Mouse (Mus musculus) c-Kit-positive CD71-positive TER-119-negative erythroid progenitor cells, embryonic 14.5 days (primary cell): ENCODE results near the gene Nynrin.
A peak's percentile ranks its signal among the peaks of the same experiment; 100 is the strongest.

Source experiments
- DNase-seq: peaks from one replicate; pipeline ENCODE4 v3.0.0-alpha.2; 2013; ENCODE audit warnings: low read depth

The Nynrin gene

DNA sequence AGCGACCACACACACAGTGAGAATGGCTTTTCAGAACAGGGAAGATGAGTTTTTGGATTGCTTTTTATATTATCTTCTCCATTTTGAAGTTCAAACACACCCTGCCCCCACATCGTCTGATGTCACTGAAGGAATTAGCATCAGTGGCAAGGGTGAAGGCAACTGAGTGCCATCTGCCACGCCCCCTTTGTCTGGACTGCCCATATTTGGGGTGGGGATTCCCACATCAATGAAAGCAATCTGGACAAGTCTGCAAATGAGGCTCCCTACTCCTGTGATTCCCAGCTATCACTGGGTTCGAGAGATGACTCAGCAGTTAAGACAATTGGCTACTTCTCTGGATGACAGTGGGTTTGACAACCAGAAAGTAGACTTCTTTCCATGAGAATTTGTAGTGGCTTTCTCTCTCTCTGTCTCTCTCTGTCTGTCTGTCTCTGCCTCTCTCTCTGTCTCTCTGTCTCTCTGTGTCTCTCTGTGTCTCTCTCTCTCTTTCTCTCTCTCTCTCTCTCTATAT is 12.9 kb upstream of the Nynrin start:
- no peak for DNase-seq

DNA sequence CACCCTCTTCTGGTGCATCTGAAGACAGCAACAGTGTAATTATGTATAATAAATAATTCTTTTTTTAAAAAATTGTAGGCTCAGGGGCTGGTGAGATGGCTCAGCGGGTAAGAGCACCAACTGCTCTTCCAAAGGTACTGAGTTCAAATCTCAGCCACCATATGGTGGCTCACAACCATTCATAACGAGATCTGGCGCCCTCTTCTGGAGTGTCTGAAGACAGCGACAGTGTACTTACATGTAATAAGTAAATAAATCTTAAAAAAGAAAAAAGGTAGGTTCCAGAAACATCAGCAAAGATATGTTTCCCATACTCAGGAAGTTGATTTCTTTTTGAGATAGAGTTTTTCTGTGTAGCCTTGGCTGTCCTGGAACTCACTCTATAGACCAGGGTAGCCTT is 11.0 kb upstream of the Nynrin start:
- no peak for DNase-seq

DNA sequence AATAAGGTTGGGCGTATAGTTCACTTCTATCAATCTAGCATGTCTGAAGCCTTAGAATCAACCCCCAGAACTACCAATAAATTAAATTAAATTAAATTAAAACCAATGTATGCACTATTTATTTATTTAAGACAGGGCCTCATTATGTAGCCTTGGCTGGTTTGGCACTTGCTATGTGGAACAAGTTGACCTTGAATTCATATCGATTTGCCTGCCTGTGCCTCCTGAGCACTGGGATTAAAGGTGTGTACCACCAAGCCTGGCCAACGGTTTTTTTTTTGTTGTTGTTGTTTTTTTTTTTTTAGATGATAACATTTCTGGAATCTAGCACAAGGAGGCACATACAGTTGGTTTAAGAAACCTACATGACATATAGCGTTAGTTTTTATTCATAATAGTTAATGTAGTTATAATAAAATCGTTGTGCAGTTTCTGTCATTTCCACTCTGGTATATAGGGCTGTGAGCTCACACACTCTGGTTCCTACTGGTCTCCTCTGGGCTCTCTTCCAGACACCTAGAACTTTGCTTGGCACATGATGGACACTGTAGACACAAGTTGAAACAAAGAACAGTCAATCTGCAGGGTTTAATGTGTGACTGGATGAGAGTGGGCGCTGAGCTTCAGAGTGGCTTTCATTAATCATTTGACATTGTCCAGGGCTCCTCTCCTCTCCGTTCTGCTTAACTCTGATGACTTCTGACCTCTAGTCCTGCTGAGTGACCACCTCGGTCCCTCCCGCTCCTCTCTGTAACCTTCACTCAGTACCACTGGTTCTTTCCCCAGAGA is 8.1 kb upstream of the Nynrin start:
- DNase-seq: no peak

DNA sequence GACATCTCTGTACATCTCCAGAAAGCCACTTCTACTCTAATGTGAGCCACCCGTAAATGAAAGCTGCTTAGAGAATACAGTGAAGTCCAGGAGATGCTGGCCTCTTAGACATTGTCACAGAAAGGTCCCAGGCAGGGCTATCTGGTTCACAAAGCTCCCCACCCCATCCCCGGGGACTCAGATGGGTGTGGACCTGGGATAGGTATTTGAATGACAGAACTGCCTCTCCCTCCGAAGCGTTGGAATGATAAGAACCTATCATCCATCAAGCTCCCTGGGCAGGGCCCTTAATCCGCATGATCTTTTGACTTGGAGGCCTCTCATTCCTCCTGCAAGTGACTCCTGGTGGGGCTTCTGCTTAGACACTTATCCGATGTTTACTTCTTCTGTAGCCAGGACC is 2.9 kb upstream of the Nynrin start:
- DNase-seq: no peak

DNA sequence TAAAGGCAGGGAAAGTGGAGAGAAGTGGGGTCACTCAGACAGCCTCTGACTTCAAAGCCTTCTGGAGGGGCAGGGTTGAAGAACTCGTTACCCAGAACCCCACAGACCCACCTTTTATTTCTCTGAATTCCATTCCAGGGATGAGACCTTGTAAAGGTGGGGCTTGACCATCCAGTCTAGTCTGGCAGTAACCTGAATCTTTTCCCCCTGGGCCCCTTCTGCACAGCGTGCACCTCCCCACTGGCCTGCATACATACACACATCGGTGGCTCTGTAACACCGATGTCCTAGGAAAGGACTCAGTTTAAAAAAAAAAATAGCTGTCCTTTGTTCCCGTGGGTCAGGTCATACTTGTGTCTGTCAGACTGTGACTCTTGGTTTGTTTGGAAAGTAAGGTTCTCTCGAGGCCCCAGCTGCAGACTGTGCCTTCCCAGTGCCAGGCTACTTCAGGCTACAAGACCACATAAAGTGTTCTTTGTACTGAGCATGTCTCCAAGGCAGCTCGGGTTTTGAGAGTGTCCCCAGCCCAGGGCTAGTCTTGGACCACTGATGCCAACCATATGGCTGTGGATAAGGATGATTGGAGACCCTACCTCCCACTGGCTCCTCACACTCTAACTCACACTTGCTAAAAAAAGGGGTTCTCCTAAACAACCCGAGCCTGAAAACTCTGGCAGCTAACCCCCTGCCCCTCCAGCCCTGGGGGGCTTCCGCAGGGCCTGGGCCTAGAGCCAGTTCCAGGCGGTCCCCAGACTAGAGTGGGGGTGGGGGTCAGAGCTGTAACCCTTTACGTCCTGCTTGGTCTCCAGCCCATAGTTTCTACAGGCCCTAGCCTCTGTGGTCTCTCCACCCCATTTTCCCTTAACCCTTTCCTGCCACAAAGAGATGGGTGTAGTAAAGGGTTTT is 911 bp upstream of the Nynrin start:
- DNase-seq: no peak

DNA sequence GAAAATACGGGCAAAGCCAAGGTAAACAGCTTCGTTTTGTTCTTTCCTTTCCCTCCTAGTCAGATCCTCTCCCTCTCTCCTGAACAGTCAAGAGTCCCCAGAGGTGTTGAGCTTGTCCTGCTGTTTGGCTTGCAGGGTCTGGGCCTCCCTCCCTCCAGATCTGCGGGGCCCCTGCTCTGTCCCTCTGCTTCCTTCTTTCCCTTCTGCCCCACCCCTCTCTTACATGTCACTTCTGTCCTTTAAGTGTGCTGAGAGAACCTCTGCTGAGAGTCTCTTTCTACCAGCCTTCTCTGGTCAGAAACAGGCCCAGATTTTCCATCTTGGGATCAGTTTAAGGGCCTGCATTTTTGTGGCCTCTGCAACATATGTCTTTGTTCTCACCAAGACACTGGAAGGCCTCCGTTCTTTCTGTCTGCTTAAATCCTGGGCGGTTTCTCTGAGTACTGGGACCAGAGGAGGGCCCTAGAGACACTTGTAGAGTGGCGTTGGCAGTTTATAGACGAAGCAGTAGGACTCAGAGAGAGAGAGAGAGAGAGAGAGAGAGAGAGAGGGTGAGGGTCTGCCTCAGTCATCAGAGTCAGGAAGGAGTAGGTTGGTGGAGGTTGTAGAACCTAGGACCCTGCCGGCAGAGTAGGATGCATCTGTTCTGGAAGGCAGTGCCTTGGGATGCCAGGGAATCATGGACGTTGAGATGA is 743 bp downstream of the Nynrin start:
- no peak for DNase-seq

DNA sequence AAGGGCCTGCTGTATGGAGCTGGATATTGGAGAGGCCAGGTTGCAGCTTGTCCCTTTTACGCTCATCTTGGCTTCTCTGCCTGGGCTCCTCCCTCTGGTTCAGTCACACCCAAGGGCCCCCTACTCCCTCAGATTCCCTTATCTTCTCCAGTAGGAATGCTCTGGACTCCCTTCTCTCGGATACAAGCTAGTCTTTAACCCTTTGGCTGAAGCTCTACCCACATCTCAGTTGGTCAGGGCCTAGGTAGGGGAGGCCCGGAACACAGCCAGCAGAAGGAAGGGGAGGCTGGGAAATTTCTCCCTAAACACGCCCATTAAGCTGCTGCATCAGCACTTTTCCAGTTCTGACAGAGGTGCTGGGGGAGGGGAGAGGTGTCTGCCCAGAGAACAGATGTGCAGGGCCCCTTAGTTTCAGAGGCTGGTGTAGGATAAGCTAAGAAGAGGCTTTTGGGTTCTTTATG is 1.3 kb downstream of the Nynrin start:
- DNase-seq: no peak

DNA sequence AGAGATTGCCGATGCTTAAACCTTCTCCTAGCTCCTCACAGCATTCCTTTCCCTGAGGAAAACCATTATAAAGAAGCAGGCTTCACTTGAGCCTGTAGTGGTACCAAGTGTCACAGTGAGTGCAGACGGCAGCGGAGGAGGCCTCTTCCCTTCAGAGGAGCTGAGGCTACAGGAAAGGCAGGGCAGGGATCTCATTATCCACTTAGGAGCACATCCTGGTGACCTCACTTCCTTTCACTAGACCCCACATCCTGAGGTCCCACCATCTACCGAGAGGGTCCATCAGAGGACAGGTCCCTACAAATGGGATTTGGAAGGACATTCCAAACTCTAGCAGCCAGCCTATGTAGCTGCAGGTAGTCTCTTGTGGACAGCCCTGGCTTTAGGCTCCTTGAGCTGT is 3.8 kb downstream of the Nynrin start:
- no peak for DNase-seq

DNA sequence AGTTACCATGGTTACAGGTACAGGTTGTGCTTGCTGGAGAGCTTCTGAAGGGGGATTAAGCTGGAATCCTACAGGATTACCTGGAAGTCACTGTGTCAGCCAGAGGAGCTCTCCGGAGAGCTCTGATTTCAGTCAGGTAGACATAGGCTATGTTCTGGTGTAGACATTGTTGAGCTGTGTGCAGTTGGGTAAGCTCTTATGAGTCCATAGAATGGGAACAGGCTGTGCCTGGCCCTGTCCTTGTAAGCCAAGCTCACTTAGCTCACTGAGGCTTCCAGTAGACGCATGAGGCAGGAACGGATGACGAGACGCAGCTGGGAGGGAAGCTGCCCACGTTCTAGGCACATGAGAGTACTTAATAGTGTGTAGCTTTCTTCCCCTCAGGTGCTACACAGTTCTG is 8.4 kb downstream of the Nynrin start:
- DNase-seq: no peak

DNA sequence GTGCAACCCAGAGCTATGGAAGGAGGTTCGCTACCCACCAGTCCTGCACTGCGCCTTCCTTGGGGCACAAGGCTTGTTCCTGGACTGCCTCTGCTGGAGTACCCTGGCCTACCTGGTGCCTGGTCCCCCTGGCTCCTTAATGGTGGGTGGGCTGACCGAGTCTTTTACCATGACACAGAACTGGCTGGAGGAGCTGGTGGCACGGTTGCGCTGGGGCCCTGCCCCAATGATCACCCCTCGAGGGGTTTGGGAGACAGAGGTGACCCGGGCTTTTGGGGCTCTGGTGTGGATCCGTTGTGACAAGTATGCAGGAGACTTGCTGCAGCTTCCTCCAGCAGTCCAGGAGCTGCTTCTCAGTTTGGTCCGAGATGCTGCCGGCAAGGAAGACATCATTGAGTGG is 9.2 kb downstream of the Nynrin start:
- no peak for DNase-seq

DNA sequence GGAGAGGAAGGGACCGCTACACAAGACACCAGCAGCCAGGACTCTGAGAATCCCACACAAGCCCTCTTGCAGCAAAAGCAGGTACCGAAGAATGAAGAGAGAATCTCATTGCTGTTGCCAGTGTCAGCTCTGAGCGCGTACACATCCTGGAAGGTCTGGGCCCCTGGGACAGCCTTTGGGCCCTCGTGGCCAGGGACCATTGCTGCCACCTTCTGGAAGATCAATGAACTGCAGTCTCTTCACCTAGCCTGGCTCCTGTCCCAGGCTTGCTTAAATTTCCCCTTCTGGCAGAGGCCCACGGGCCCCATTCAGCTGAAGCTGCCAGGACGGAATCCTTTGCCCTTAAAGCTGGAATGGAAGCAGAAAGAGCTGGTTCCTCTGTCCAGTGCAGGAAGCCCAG is 10.0 kb downstream of the Nynrin start:
- peak; percentile 59 for DNase-seq

DNA sequence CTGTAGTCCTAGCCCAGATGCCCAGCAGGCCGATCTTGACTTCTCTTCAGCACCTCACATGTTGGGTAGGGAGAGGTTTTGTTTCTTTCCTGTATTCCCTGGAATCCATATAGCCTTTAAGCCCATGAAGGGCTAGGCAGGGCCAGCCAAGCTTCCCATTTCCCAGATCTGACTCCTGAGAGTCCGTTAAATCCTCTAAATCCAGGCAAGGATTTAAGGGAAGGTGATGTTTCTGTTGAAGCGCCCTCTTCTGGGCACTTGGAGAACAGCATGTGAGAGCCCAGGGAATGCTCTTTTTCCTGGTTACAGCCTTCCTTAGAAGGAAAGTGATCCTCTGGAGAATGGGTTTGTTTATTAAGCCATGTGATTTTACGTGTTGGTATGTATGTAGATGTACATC is 13.2 kb downstream of the Nynrin start:
- no peak for DNase-seq

DNA sequence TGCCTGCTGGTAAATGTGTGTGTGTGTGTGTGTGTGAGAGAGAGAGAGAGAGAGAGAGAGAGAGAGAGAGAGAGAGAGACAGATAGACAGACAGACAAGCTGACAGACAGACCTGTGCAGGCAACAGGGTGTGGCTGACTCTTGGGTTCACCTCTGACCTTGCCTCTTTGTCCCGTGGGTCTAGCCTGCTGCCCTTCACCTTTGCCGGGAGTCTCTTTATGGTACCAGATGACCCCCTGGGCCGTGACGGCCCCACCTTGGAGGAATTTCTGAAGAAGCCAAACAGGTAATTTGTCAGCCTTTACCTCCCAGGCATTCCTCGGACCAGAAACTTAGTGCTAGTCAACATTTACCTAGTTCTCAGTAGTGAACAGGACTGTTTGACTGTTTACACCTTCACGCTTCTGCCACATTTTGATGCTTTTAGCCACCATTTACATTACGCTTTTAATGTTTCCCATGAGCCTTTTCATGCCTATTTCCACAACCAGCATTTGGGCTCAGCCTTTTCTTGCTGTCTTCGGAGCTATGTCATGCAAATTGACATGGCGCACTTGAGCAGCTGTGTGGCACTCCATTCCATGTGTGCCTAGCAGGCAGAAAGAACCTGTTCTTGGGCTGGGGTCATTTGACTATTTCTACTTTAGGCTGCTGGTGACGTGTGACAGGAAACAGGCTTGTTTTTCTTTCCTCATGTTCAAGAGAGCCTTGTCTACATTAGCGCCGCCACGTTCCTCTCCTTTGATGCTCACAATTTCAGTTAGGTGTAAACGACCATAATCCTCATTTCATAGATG is 14.6 kb downstream of the Nynrin start:
- DNase-seq: no peak

DNA sequence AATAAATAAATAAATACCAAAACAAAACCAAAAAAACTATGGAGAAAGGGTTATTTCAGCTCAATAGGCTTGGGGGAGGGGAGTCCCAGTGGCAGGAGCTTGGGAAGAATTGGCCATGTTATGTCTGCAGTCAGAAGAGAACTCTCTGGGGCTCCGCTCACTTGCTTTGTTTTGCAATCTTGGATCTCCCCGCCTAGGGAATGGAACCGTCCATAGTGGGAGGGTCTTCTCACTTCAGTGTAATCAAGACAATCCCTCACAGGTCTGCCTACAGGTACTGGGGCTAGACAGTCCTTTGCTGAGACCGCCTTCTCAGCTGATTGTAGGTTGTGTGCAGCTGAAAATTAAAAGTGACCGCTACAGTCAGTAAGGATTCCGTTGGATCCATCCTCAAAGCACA is 15.7 kb downstream of the Nynrin start:
- no peak for DNase-seq

DNA sequence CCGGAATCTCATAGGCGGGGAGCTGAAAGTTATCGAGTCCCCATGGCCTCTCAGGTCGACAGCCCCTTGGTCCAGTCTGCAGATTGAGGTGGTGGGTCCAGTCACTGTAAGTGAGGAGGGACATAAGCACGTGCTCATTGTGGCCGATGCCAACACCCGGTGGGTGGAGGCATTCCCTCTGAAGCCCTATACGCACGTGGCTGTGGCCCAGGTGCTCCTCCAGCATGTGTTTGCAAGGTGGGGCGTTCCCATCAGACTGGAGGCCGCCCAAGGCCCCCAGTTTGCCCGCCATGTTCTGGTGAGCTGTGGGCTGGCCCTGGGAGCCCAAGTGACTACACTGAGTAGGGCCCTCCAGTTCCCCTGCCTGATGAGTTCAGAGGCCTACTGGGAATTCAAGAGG is 18.2 kb downstream of the Nynrin start:
- no peak for DNase-seq

DNA sequence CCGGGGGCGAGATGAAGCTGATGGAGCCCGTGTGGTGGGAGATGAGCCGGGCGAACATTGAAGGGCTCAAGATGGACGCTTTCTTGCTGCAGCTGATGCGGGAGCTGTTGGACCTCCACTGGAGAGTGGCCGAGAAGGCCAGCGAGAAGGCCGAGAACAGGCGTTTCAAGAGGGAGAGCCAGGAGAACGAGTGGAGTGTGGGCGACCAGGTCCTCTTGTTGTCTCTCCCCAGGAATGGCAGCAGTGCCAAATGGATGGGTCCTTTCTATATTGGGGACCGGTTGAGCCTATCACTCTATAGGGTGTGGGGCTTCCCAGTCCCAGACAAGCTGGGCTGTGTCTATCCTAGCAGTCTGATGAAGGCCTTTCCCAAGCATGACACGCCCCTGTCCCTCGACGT is 18.7 kb downstream of the Nynrin start:
- DNase-seq: no peak

DNA sequence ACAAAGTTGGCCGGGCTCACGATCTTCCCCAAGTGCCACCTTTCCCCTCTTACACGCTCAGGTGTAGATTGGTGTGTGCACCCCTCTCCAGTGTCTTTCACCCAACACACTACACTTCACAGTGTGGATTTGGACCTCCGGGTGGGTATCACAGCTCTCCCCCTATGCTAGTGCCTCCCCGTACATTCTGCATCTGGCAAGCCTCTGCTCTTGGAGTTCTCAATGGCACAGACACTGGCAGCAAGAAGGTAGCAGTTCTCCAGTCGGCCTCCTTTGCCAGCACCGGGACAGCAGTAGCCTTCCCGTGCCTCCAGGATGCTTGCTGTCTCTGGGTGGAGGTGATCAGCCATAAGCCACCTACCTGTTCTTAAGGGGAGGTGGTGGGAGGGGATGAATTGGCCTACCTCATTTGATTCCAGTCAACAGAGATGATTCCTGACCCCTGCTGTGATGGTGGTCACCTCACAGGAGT is 19.5 kb downstream of the Nynrin start:
- no peak for DNase-seq

DNA sequence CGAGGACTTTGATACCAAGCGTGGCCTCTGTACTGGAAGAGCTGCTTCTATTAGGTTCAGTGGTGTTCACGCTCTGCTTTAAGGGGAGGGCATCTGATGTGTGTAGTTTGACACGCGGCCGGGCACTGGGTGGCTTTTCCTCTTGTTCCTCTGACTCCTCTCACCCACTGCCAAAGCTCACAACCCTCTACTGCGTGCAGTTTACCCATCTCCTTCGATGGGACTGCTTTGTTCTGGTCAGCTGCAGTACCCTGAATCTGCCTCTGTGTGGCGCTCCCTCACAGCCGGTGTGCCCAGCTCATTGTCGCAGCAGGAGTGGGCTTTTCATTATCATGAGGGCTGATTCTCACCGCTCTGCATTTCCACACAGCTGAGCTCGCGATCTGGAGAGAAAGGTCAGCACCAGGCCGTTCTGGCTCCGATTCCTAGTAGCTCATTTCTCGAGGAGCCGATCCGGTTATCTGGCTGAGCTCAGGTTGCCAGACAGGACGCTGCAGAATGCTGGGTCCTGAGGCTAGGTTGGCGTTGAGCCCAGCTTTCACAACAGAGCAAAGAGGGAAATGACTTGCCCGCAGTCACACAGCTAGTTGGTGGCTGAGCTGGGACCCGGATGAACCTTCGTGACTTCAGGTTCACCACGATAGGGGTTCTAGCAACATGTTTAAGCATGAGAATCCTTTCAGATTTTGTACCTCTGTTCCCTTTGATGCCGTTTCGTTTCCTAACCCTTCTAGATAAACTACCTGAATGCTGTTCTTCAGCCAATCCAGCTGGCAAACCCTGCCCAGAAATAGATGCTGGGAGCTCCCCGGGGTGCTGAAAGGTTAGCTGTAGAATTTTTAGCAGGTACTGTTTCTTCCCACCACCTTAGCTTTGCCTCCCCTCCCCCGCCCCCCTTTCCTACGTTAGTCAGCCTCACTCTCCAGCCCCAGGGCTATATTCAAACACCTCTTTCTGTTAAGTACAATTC is 20.2 kb downstream of the Nynrin start:
- DNase-seq: peak; percentile 60

DNA sequence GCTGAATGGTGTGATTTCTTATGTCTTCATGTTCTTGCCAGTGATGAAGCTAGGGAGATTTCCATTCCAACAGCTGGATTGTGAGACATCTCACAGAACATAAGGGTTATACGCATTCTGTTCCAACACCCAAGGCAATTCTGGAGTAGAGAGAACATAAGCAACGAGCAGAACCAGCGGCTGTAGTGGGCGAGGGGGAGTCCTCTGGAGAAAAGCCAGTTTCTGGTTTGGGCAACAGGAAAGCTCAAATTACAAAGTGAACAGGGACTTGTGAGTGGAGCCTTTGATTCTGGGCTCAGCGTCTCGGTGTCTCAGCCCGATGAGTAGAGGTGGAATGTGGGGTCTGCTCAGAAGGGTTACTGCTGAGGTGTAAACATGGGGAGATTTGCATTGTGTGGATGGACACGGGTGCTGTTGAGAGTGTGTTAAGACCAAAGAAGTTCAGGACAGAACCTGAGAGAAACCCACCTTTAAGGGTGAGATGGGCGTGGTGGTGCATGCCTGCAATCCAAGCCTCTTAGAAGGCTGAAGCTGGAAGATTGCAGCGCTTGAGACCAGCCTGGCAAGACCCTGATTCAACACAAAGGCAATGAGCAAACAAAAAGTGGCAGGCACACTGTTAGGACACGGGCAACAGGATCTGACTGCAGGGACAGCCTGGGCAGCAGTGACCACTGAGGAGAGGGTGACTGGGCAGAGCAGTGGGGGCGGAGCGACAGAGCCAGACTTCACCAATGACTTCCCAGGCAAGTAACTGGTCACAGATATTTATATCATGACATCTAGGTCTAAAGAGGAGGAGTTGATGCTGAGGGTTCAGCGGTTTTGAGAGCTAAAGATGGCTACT is 23.9 kb downstream of the Nynrin start:
- DNase-seq: no peak
